Mouse (Mus musculus): Measurements from ENCODE around the gene Myl4.

DNA sequence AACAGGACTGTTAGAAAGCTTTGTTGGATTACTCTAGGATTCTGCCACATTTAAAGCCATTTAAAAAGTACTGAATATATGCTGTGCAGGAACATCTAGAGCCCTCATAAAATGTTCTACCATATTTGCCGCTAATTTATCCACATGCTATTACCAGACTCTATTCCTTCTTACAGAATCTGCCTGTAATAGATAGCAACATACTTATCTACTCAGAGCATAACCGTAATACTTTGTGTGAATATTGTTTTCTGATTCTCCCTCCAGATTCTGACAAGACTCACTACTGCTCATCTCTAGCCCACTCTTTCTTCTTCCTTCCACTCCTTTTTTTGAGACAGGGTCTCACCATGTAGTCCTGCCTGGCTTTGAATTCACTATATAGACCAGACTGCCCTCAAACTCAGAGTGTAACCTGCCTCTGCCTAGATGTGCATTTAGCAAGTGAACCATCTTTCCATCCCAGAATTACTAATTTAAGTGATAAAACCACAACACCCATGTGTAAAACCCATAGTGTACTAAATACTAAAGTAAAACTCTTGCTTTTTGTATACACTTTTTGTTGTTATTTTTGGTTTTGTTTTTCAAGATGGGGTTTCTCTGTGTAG, 12.4 kb upstream of the Myl4 start:
- no peak for TF ChIP-seq CTCF (IDR thresholded peaks at IDR 0.05)
- TF ChIP-seq EP300 (IDR thresholded peaks at IDR 0.05), result no peak
